Mouse (Mus musculus) telencephalon, adult 2 months (tissue): ENCODE data around the gene Gm37240.
"Not testable (repeated sequence)": the region's sequence is repeated elsewhere in the genome, so short reads cannot be mapped to it uniquely, and the experiment has no call there.

Experiments
- DNase-seq: peaks from one replicate; pipeline ENCODE4 v3.0.0-alpha.2; 2011; ENCODE audit warnings: low read depth, low spot score

The Gm37240 gene

GRCm38 (mm10) chr3:84906528-84906927 lies 980.8 kb downstream of the Gm37240 start:
- no peak for DNase-seq

GRCm38 (mm10) chr3:84897952-84898351 lies 989.4 kb downstream of the Gm37240 start:
- no peak for DNase-seq

- no peak for DNase-seq
Observed at GRCm38 (mm10) chr3:84890983-84891382, 996.3 kb downstream of the Gm37240 start.

GRCm38 (mm10) chr3:84889648-84890047 lies 997.7 kb downstream of the Gm37240 start:
- no peak for DNase-seq

GRCm38 (mm10) chr3:84883817-84884483 lies 1003.4 kb downstream of the Gm37240 start:
- DNase-seq: no peak

- no peak for DNase-seq
Observed at GRCm38 (mm10) chr3:84876211-84876610, 1011.1 kb downstream of the Gm37240 start.

GRCm38 (mm10) chr3:84875306-84875705 lies 1012.0 kb downstream of the Gm37240 start:
- DNase-seq: no peak

GRCm38 (mm10) chr3:84870126-84870525 lies 1017.2 kb downstream of the Gm37240 start:
- DNase-seq: no peak

GRCm38 (mm10) chr3:84867991-84868390 lies 1019.3 kb downstream of the Gm37240 start:
- no peak for DNase-seq

- no peak for DNase-seq
Observed at GRCm38 (mm10) chr3:84867434-84867975, 1019.8 kb downstream of the Gm37240 start.

GRCm38 (mm10) chr3:84866866-84867265 lies 1020.5 kb downstream of the Gm37240 start:
- no peak for DNase-seq

GRCm38 (mm10) chr3:84865684-84866083 lies 1021.6 kb downstream of the Gm37240 start:
- no peak for DNase-seq

- DNase-seq: not testable (repeated sequence)
Observed at GRCm38 (mm10) chr3:84861817-84862216, 1025.5 kb downstream of the Gm37240 start.

GRCm38 (mm10) chr3:84860669-84861068 lies 1026.6 kb downstream of the Gm37240 start:
- no peak for DNase-seq

- DNase-seq: no peak
Observed at GRCm38 (mm10) chr3:84854440-84854839, 1032.9 kb downstream of the Gm37240 start.

GRCm38 (mm10) chr3:84852877-84853276 lies 1034.4 kb downstream of the Gm37240 start:
- no peak for DNase-seq

GRCm38 (mm10) chr3:84851801-84852200 lies 1035.5 kb downstream of the Gm37240 start:
- no peak for DNase-seq

- DNase-seq: no peak
Observed at GRCm38 (mm10) chr3:84850418-84850817, 1036.9 kb downstream of the Gm37240 start.

- DNase-seq: no peak
Observed at GRCm38 (mm10) chr3:84848798-84849197, 1038.5 kb downstream of the Gm37240 start.

GRCm38 (mm10) chr3:84843594-84843993 lies 1043.7 kb downstream of the Gm37240 start:
- DNase-seq: peak; percentile 59

- DNase-seq: no peak
Observed at GRCm38 (mm10) chr3:84842793-84843192, 1044.5 kb downstream of the Gm37240 start.

GRCm38 (mm10) chr3:84841271-84841670 lies 1046.0 kb downstream of the Gm37240 start:
- DNase-seq: no peak

- no peak for DNase-seq
Observed at GRCm38 (mm10) chr3:84839499-84839898, 1047.8 kb downstream of the Gm37240 start.

GRCm38 (mm10) chr3:84837984-84838383 lies 1049.3 kb downstream of the Gm37240 start:
- DNase-seq: no peak
